Mouse (Mus musculus) telencephalon, adult 2 months (tissue): ENCODE measurements around the gene Olfr1090.

Experiments
- DNase-seq: peaks from one replicate; pipeline ENCODE4 v3.0.0-alpha.2; 2011; ENCODE audit warnings: low read depth, low spot score

Olfr1090 gene

GRCm38 (mm10) chr2:86758893-86759292, at the start of gene Olfr1090:
TSS of gene Olfr1090 (minus strand) at chr2:86758993.
- no peak for DNase-seq

- no peak for DNase-seq
Observed at GRCm38 (mm10) chr2:86782179-86782578, 23.4 kb upstream of the Olfr1090 start, which contains the start of gene Olfr1093. TSS of gene Olfr1093 (plus strand) at chr2:86782479.

GRCm38 (mm10) chr2:86761050-86761449, 2.3 kb upstream of the Olfr1090 start:
- no peak for DNase-seq

GRCm38 (mm10) chr2:86733601-86734000, 25.2 kb downstream of the Olfr1090 start, which contains the start of gene Olfr1089:
TSS of gene Olfr1089 (minus strand) at chr2:86733701.
- no peak for DNase-seq
